Mouse (Mus musculus) Muller cell, postnatal 12 days (primary cell): ENCODE data around the gene Mpst.
A peak's percentile ranks its signal among the peaks of the same experiment; 100 is the strongest.

Experiments
- DNase-seq: peaks from one replicate; pipeline ENCODE4 v3.0.0-alpha.2; 2015; ENCODE audit errors: inconsistent ontology term

Gene Mpst

DNA sequence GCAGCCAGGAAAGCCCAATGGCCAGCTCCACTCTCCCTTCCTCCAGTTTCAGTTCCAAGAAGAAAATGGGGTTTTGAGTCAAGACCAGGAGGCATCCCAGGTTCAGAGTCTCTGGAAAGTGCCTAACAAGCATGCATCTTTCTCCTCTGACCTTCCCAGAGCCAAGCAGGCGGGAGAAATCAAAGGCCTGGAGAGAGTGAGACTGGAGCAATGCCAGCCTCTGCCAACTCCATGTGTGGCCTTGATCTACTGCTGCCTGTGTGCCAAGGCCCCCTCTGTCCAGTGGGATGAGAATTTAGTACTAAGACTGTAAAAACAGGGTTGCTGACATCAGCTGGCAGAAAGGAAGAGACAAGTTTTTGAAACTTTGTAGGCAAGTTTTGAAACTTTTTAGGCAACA lies 2.3 kb upstream of the Mpst start:
- DNase-seq, result peak; percentile 62

- DNase-seq, result no peak
Measured at GRCm38 (mm10) chr15:78405098-78405497, 1.1 kb upstream of the Mpst start.

DNA sequence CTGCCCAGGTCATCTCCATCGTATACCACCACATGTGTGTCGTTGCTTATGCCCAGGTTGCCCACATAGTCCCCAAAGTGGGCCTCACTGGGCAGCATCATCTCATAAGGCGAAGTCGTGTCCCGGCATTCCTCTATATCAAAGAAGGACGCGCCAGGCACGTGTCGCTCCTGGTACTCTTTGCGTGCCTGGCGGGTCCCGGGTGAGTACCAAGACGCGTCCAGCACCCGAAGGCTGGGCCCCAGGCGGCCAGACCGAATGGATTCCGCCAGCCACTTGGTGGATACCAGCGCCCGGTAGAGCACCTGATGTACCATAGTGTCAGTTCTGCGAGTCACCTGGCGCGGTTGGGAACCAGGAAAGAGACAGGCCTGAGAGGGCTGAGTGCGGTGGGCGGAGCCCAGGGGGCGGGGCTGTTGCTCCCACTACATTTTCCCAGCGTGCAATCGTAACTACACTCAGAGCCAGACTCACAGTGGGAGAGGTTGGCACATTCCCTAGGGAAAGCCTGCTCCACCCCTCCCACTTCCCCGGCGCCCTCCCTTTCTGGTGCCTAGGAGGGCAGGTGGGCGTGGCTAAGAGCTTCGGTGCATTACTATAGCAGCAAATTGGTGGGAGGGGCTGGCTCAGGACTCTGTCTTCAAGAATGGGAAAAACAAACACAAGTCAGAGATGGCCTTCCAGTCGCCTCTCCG lies 552 bp upstream of the Mpst start, which contains the start of gene Tst:
TSS of gene Tst (minus strand) at position 391 of the 695 bp plus-strand sequence.
- peak; percentile 99 for DNase-seq

- no peak for DNase-seq
Measured at GRCm38 (mm10) chr15:78409570-78410052, 3.4 kb downstream of the Mpst start.

DNA sequence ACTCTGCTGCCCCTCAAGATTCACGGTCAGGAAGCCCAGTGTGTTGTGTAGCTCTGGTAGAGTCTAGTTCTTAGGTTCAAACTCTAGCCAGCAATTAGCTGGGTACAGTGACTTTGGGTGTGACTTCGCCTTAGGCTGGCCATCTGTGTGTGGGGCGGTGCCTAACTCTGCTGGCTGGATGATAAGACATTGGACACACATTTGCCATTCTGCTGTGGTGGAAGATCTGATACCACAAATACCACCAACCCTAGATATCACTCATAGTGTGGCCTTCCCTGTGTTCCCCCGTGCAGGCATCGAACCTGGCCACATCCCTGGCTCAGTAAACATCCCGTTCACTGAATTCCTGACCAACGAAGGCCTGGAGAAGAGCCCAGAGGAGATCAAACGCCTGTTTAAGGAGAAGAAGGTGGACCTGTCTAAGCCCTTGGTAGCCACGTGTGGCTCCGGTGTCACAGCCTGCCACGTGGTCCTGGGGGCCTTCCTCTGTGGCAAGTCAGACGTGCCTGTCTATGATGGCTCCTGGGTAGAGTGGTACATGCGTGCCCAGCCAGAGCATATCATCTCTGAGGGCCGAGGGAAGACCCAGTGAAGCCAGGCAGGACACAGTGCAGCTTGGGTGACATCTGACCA lies 7.0 kb downstream of the Mpst start:
- DNase-seq, result no peak

GRCm38 (mm10) chr15:78413719-78414117 lies 7.5 kb downstream of the Mpst start:
- no peak for DNase-seq

- DNase-seq, result no peak
Measured at GRCm38 (mm10) chr15:78414157-78414556, 7.9 kb downstream of the Mpst start.

GRCm38 (mm10) chr15:78416937-78417336 lies 10.7 kb downstream of the Mpst start:
- DNase-seq, result peak; percentile 66

GRCm38 (mm10) chr15:78420395-78420794 lies 14.2 kb downstream of the Mpst start:
- DNase-seq, result no peak

DNA sequence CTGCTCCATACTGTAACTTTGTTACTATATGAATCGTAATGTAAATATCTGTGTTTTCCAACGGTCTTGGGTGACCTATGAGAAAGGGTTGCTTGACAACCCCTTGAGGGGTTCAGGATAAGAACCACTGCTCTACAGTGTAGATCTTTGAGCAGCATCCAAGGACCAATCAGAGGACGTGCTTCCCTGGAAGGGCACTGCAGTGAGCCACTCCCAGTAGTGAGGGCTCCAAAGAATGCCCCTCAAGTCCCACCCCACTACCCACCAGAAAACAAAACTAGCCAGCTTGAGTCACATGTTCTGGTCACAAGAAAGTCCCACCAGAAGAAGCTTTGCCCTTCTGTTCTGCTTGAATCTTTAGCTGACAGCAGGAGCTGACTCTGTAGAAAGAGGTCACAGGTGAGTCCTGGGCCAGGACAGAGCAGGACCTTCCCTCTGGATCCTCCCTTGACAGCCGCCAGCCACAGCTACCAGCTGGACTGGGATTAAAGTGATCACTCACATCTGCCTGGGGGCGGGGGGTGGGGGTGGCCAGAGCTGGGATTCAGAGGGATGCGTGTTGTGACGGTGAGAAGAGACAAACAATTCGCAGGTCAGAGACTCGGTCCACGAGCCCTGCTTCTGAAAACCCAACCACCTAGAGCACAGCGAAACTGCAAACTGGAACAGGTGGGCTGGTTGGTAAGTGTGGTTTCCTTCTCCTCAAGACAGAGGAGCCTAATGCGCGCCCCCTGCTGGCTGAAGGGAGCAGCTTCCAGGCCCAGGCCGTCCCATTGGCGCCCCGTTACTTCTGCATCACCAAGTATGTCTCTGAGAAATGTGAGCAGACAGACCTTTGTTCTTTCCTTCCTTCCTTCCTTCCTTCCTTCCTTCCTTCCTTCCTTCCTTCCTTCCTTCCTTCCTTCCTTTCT lies 16.1 kb downstream of the Mpst start:
- peak; percentile 70 for DNase-seq

DNA sequence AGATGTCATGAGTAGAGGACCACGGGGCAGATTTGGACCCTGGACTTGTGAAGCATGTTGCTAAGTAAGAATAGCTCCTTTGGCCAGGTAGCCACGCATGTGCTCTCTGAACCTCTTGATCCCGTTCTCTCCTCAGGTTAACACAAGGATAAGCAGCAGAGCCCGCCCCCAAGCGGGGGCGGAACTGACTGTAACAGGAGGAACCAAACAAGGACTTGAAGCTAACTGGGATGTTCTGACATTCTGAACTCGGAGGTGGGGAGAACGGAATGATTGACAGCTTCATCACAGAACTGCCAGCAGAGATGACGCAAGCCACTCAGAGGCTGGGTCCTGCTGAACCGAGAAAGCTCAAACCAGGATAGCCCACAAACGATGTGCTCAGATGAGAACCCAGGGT lies 18.3 kb downstream of the Mpst start:
- DNase-seq, result no peak

DNA sequence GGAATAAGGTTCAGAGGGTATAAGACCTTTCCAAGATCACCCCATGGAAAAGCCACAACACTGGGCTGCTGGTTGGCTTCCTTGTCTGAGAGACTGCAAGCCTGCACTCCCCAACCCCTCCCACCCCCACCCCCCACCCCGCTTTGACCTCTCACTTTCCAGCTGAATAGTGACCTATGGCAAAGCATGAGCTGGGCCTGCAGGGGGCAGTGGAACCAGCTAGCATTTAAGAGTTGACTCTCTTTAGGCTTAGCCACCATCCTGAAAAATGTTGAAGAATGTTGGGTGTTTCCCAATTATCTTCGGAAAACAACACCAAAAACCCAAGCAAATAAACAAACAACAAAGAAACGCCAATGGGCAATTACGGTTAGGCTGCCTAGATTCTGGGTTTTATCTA lies 19.0 kb downstream of the Mpst start:
- no peak for DNase-seq

- peak; percentile 85 for DNase-seq
Measured at GRCm38 (mm10) chr15:78428391-78429138, 22.3 kb downstream of the Mpst start, which contains the start of gene Kctd17. TSS of gene Kctd17 (plus strand) at chr15:78428564.

GRCm38 (mm10) chr15:78429139-78429459 lies 22.9 kb downstream of the Mpst start:
- no peak for DNase-seq

- no peak for DNase-seq
Measured at GRCm38 (mm10) chr15:78429871-78430622, 23.8 kb downstream of the Mpst start.

DNA sequence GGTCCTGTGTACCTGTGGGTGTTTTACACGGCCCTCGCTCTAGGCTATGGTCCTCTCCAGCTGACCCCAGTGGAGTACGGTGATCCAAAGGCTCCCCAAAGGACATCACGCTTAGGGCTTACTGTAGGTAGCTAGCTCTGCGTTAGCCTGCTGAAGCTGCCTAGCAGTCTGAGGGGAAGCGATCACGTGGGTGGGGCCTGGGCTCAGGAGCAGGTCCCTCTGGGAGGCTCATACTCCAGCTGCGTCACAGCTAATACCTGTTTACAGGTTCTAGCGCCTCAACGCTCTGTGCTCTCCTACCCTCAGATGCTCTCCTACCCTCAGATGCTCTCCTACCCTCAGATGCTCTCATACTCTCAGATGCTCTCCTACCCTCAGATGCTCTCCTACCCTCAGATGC lies 24.7 kb downstream of the Mpst start:
- no peak for DNase-seq

- no peak for DNase-seq
Measured at GRCm38 (mm10) chr15:78431541-78432121, 25.4 kb downstream of the Mpst start.

DNA sequence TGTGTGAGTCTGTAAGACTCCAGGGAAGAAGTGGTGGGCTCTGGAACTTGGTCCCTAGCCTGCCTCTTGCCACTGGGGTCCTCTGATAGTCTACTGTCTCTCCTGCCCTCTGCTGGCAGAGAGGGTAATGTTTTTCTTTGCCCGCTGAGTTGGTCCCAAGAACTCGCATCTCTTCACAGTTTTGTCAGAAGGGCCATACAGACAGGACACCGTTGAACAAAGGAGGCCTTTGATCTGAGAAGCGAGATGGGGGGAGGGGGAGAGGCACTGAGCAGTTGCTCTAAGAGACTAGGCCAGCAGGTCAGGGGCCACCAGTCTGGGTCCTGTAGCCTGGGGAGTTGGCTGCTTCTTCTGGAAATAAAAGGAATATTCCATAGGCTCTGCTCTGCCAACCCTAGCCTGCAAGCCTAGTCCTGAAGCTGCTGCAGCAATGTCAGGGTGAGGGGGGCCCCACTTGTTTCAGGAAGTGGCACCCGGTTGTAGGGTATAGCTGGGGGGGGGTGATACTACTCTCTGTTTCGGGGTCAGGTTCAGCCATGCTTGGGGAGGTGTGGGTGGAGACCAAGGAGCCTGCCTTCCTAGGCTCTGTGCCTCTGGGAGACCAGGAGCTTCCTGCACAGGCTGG lies 28.8 kb downstream of the Mpst start:
- DNase-seq, result peak; percentile 76

DNA sequence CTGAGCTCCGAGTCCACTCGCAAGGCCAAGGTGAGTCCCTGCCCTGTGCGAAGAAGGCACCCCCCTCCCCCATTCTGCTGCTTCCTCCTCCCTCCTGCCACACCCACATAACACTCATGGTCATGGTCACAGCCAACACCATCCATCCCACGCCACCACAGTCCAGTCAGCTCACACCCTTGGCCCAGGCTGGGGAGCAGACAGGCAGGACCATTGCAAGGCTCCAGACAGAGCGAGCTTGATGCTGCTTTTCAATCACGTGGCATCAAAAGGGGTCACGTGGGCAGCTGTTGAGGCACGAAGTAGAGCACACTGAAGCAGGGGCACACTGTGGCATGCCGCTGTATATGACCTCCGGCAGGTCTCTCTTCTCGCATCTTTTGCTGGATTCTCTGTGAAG lies 29.5 kb downstream of the Mpst start:
- DNase-seq, result no peak
